Mouse (Mus musculus) layer of hippocampus, adult 11-12 months (tissue): ENCODE data around the gene Lhpp.

Experiments used
- DNase-seq: peaks from one replicate; pipeline ENCODE4 v3.0.0; 2022; ENCODE audit warnings: low spot score

Gene Lhpp

DNA sequence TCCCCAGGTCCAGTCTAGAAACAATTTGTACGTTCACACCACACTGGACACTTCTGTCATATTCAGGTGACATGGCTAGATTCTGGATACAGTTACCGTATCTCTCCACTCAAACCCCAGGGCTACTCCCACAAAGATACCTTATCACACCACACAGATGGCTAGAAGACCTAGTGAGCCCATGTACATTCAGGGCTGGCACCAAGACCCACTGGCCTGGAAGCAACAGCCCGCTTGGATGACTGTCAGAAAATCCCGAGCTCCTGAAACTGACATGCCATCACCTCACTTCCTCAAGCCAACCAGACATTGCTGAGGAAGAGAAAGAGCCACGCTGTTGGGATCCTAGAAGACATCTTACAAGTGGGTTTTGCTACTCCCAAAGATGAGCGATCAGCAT lies 128.4 kb downstream of the Lhpp start:
- no peak for DNase-seq

- no peak for DNase-seq
These were observed 129.4 kb downstream of the Lhpp start for GRCm38 (mm10) chr7:132739829-132740228.

DNA sequence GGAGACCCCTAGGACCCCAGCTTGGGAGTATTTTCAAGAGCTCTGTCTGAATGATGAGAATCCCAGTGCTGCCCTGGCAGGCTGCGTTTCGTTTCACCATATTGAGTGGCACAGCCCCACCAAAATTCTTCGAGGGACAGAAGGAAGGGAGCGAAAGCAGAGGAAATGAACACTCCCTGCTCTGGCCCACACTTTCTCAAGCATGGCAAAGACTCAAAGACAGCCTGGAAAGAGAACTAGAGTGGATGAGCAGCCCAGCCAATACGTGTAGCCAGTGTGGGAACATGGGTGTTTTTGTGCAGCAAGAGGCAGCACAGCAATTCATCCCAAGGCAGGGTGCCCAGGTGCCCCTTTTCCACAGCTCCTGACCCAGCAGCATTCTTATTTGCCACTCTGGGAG lies 132.5 kb downstream of the Lhpp start:
- no peak for DNase-seq

GRCm38 (mm10) chr7:132747096-132747495 lies 136.7 kb downstream of the Lhpp start:
- no peak for DNase-seq

DNA sequence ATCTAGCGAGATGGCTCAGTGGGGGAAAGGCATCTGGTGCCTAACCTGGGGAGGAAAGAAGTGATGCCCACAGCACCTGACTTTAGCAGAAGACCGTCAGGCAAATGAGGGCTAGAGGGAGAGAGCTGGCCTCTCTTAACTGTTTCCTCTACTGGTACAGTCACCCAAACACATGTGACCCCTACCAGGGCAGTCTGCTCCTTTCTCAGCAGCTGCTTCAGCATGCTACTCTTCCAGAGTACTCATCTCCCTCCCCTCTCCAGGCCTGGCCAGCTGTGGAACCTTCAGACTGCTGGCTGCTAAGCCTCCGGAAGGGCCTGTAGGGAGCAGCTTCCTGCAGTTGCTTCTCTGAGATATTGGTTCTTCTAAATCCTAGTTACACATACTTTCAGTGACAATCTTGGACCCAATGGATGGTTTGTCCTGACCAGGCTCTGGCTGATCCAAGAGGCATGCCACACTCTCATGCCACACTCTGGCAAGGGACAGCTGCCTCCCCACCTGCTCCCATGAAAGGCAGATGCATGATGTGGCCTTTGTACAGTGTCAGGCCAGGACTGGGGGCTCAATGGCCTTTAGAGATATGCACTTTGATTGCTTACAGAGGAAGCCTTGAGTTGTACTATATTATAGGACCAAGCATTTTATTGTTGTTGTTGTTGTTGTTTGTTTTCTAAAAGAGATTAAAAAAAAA lies 137.8 kb downstream of the Lhpp start:
- no peak for DNase-seq

GRCm38 (mm10) chr7:132749504-132749903 lies 139.1 kb downstream of the Lhpp start:
- no peak for DNase-seq

DNA sequence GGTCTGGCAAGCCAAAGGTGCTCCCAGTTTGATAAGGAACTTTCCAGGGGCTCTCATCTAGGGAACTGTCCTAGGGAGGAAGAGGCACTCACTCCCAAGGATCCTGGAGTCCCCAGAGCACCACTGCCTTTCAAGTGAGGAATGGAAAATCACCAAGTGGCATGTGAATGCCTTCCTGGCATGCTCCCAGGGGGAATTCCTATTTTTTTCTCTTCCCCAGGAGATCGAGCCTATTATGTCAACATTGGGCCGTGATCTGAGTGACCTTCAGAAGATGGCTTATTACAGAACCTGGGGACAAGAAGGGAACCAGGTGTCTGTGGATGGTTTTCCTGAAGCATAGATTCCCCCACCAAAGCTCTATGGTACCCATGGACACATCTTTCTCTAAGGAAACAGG lies 141.3 kb downstream of the Lhpp start:
- no peak for DNase-seq

- no peak for DNase-seq
These were observed 143.3 kb downstream of the Lhpp start for GRCm38 (mm10) chr7:132753518-132754388.

DNA sequence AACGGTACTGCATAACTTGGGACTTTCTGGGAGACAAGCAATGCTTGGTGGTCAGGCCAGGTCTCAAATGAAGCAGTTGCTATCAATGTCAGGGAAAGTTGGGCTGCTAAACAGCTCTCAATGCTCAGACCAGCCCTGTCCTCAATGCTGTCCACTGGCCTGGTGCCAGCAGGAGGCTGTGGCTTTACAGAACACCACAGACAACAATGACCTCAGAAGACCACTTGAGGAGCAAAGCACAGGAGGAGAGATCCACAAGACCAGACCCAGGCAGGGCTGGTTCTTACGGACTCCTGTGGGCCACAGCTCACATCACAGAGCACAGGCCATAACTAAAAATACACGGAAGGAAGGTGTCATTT lies 143.9 kb downstream of the Lhpp start:
- DNase-seq: no peak
